Mouse (Mus musculus) MEL (cell line): Measurements from ENCODE around the gene Heatr6.

Source experiments
- CHD2 ChIP-seq: IDR thresholded peaks from 2 replicates; pipeline ENCODE4 v1.6.1; 2011; ENCODE audit warnings: low read length, improper control_type of control experiment
- CTCF ChIP-seq, 3 experiments: IDR thresholded peaks in 2 of 3; conservative IDR thresholded peaks in 1 of 3; 2 replicates each; pipeline ENCODE4 v1.5.1; 2011 to 2012; ENCODE audit warnings: low read length in 3 of 3, low read depth in 2 of 3, mild to moderate bottlenecking in 2 of 3, improper control_type of control experiment in 1 of 3, inconsistent platforms in 1 of 3, mixed read lengths in 1 of 3, moderate library complexity in 1 of 3; ENCODE audit not compliant: control insufficient read depth in 1 of 3, insufficient read depth in 1 of 3, poor library complexity in 1 of 3, severe bottlenecking in 1 of 3
- JUND ChIP-seq: IDR thresholded peaks from 2 replicates; pipeline ENCODE4 v1.6.1; 2011; ENCODE audit warnings: low read depth, mild to moderate bottlenecking, improper control_type of control experiment, low read length
- MAX ChIP-seq: IDR thresholded peaks from 2 replicates; pipeline ENCODE4 v1.6.1; 2011; ENCODE audit warnings: low read length, improper control_type of control experiment
- POLR2A ChIP-seq, 2 experiments: IDR thresholded peaks; 2 replicates each; pipeline ENCODE4 v1.6.1; 2011 to 2012; ENCODE audit warnings: low read length in 2 of 2, mild to moderate bottlenecking in 2 of 2, control low read depth in 1 of 2, improper control_type of control experiment in 1 of 2, low read depth in 1 of 2, moderate library complexity in 1 of 2; ENCODE audit not compliant: control insufficient read depth in 1 of 2, insufficient read depth in 1 of 2, poor library complexity in 1 of 2
- TBP ChIP-seq: IDR thresholded peaks from 2 replicates; pipeline ENCODE4 v1.8.0; 2011; ENCODE audit warnings: low read depth, low read length, improper control_type of control experiment
- USF1 ChIP-seq: IDR thresholded peaks from 2 replicates; pipeline ENCODE4 v1.6.1; 2014; ENCODE audit warnings: low read depth, mild to moderate bottlenecking, inconsistent platforms, low read length, improper control_type of control experiment, moderate library complexity
- ZC3H11A ChIP-seq: IDR thresholded peaks from 2 replicates; pipeline ENCODE4 v1.6.1; 2012; ENCODE audit warnings: low read depth, mild to moderate bottlenecking, inconsistent platforms, low read length, improper control_type of control experiment

DNA sequence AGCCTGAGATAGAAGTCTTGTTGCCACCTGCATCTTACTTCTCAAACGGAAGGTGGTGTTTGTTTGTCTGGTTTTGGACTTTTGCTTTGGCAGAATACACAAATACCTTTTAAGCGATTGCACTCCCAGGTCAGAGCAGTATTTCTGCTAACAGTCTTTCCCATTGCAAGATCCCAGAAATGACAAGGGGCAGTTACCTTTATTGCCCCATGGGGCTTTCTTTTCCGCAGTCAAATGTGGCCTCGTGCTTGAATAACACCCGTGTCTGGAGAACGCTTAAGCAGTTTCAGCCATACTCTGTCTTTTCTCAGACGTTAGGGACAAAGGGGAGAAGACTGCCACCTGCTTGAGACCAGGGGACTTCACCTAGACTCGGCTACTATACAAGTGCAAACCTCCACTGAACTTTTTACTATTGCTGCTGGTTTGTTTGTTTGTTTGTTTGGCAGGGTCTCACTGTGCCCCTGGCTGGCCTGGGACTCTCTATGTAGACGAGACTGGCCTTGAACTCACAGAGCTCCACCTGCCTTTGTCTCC is 65.2 kb downstream of the Heatr6 start:
- TF ChIP-seq CTCF (IDR thresholded peaks at IDR 0.05 in 2 of 3, conservative IDR thresholded peaks at IDR 0.05 in 1 of 3; ENCODE audit: control insufficient read depth in 1 of 3, insufficient read depth in 1 of 3, low read depth in 2 of 3, low read length in 3 of 3, poor library complexity in 1 of 3, severe bottlenecking in 1 of 3) (no peak), JUND (no peak), ZC3H11A (no peak), POLR2A (IDR thresholded peaks at IDR 0.05; ENCODE audit: control insufficient read depth in 1 of 2, insufficient read depth in 1 of 2, low read depth in 1 of 2, low read length in 2 of 2, poor library complexity in 1 of 2) (no peak), MAX (no peak), TBP (no peak), CHD2 (no peak), USF1 (no peak)
